Mouse (Mus musculus) adrenal gland, postnatal 0 days (tissue): ENCODE data around the gene Znrf4. TPM values are rescaled to one million over a fixed set of nuclear protein-coding genes. Genes with fewer than 3 reads are reported as not detected.

ENCODE experiments used
- polyA plus RNA-seq: library from polyadenylated mRNA; unstranded; fragments of >200 nt; fragmentation: Nextera tagmentation; extraction: Ambion mirVana; gene quantifications from 2 replicates; pipeline ENCODE4 v1.2.1, GENCODE M21; 2015

Znrf4 gene
- polyA plus RNA-seq, result not detected in 2 replicates

GRCm38 (mm10) chr17:56512310-56512709, at the start of gene Znrf4:
Znrf4 (minus strand) TSS chr17:56512431.

GRCm38 (mm10) chr17:56554122-56554551, 41.9 kb upstream of the Znrf4 start, which contains the start of gene Gm20219:
Gm20219 (minus strand) TSS chr17:56554387.

GRCm38 (mm10) chr17:56476402-56476752, 35.9 kb downstream of the Znrf4 start, which contains the start of gene Ptprs:
Ptprs (minus strand) TSS chr17:56476483.

Other genes with a start within 250 kb of the Znrf4 start
- gene Ticam1, start 235.6 kb downstream of the Znrf4 start, polyA plus RNA-seq, result 4.1 and 7.2 TPM in 2 replicates
- gene Plin3, start 219.6 kb downstream of the Znrf4 start, polyA plus RNA-seq, result 66.6 and 84.7 TPM in 2 replicates
- not detected in 2 replicates for gene Arrdc5, start 212.1 kb downstream of the Znrf4 start, polyA plus RNA-seq
- gene Uhrf1, start 209.1 kb downstream of the Znrf4 start, polyA plus RNA-seq, result 13.7 and 20.0 TPM in 2 replicates
- 17.4 and 20.2 TPM in 2 replicates for gene Kdm4b, start 186.4 kb downstream of the Znrf4 start, polyA plus RNA-seq
- 52.6 and 62.0 TPM in 2 replicates for gene Ptprs, start 35.9 kb downstream of the Znrf4 start, polyA plus RNA-seq
- gene Gm20219, start 42.0 kb upstream of the Znrf4 start, polyA plus RNA-seq, result not detected in 2 replicates
- gene Safb2, start 72.2 kb upstream of the Znrf4 start, polyA plus RNA-seq, result 29.1 and 47.8 TPM in 2 replicates
- 37.7 and 44.7 TPM in 2 replicates for gene Safb, start 72.4 kb upstream of the Znrf4 start, polyA plus RNA-seq
- gene 2410015M20Rik, start 97.3 kb upstream of the Znrf4 start, polyA plus RNA-seq, result 641 and 952 TPM in 2 replicates
- 2,312 and 3,349 TPM in 2 replicates for gene Rpl36, start 101.0 kb upstream of the Znrf4 start, polyA plus RNA-seq
- 66.1 and 166 TPM in 2 replicates for gene Lonp1, start 114.5 kb upstream of the Znrf4 start, polyA plus RNA-seq
- gene Catsperd, start 115.7 kb upstream of the Znrf4 start, polyA plus RNA-seq, result 0.98 and 2.5 TPM in 2 replicates
- gene Ranbp3, start 160.9 kb upstream of the Znrf4 start, polyA plus RNA-seq, result 37.1 and 48.7 TPM in 2 replicates
- 563 and 594 TPM in 2 replicates for gene Ndufa11, start 205.3 kb upstream of the Znrf4 start, polyA plus RNA-seq
- 19.4 and 35.9 TPM in 2 replicates for gene Vmac, start 205.6 kb upstream of the Znrf4 start, polyA plus RNA-seq
- gene Nrtn, start 245.1 kb upstream of the Znrf4 start, polyA plus RNA-seq, result 14.4 and 16.2 TPM in 2 replicates